Mouse (Mus musculus) T-helper 2 cell (primary cell): ENCODE results near the gene Med23.

Source experiments
- in situ Hi-C: fragments of 300-600 bp; cut with MboI, MseI; formaldehyde crosslinking; loops from one replicate; pipeline ENCODE4 v1.15.1; 2025; ENCODE audit warnings: high pct_unique_total_duplicates

The Med23 gene

GRCm38 (mm10) chr10:24873624-24874023, 3.8 kb downstream of the Med23 start:
- in situ Hi-C loops, result no loop called here

- in situ Hi-C loops, result no loop called here
Measured at GRCm38 (mm10) chr10:24886008-24886407, 16.2 kb downstream of the Med23 start.

- in situ Hi-C loops, result no loop called here
Measured at GRCm38 (mm10) chr10:24888343-24888742, 18.6 kb downstream of the Med23 start.

GRCm38 (mm10) chr10:24895927-24896326, 26.1 kb downstream of the Med23 start:
- in situ Hi-C loops, result no loop called here

- in situ Hi-C loops, result no loop called here
Measured at GRCm38 (mm10) chr10:24905627-24906026, 35.8 kb downstream of the Med23 start.

GRCm38 (mm10) chr10:24911199-24911598, 41.4 kb downstream of the Med23 start:
- in situ Hi-C loops, result no loop called here

GRCm38 (mm10) chr10:24912576-24912975, 42.8 kb downstream of the Med23 start:
- in situ Hi-C loops, result no loop called here

GRCm38 (mm10) chr10:24915486-24915885, 45.7 kb downstream of the Med23 start:
- in situ Hi-C loops, result no loop called here

- in situ Hi-C loops, result no loop called here
Measured at GRCm38 (mm10) chr10:24922977-24923376, 53.2 kb downstream of the Med23 start.

- in situ Hi-C loops, result no loop called here
Measured at GRCm38 (mm10) chr10:24924296-24924695, 54.5 kb downstream of the Med23 start.

GRCm38 (mm10) chr10:24926380-24926779, 56.6 kb downstream of the Med23 start:
- in situ Hi-C loops, result no loop called here

GRCm38 (mm10) chr10:24926962-24927720, 57.4 kb downstream of the Med23 start, which contains the start of gene Arg1:
Gene Arg1 (minus strand): TSS chr10:24927484.
- in situ Hi-C loops, result no loop called here

- in situ Hi-C loops, result no loop called here
Measured at GRCm38 (mm10) chr10:24928072-24928471, 58.3 kb downstream of the Med23 start.

GRCm38 (mm10) chr10:24930143-24930542, 60.4 kb downstream of the Med23 start:
- in situ Hi-C loops, result no loop called here

GRCm38 (mm10) chr10:24947871-24948270, 78.1 kb downstream of the Med23 start:
- in situ Hi-C loops, result loop anchor here (5.0 kb wide), 1 partner anchor 279 kb away; no protein-coding TSS in a partner anchor

- in situ Hi-C loops, result loop anchor here (5.0 kb wide), 1 partner anchor 279 kb away; no protein-coding TSS in a partner anchor
Measured at GRCm38 (mm10) chr10:24948278-24948677, 78.5 kb downstream of the Med23 start.

- in situ Hi-C loops, result no loop called here
Measured at GRCm38 (mm10) chr10:24950223-24950622, 80.4 kb downstream of the Med23 start.

GRCm38 (mm10) chr10:24951575-24951974, 81.8 kb downstream of the Med23 start:
- in situ Hi-C loops, result no loop called here

GRCm38 (mm10) chr10:24952549-24952948, 82.8 kb downstream of the Med23 start:
- in situ Hi-C loops, result no loop called here

- in situ Hi-C loops, result no loop called here
Measured at GRCm38 (mm10) chr10:24953876-24954275, 84.1 kb downstream of the Med23 start.

GRCm38 (mm10) chr10:24958280-24959042, 88.7 kb downstream of the Med23 start:
- in situ Hi-C loops, result no loop called here

GRCm38 (mm10) chr10:24959043-24959916, 89.5 kb downstream of the Med23 start:
- in situ Hi-C loops, result no loop called here
